Mouse (Mus musculus): ENCODE measurements around the gene Cmtm5. TPM values are rescaled to one million over a fixed set of nuclear protein-coding genes. Genes with fewer than 3 reads are reported as not detected.

Gene Cmtm5
- polyA plus RNA-seq (2012; rRNA removed) = 1.7 and 3.0 TPM in 2 replicates

DNA sequence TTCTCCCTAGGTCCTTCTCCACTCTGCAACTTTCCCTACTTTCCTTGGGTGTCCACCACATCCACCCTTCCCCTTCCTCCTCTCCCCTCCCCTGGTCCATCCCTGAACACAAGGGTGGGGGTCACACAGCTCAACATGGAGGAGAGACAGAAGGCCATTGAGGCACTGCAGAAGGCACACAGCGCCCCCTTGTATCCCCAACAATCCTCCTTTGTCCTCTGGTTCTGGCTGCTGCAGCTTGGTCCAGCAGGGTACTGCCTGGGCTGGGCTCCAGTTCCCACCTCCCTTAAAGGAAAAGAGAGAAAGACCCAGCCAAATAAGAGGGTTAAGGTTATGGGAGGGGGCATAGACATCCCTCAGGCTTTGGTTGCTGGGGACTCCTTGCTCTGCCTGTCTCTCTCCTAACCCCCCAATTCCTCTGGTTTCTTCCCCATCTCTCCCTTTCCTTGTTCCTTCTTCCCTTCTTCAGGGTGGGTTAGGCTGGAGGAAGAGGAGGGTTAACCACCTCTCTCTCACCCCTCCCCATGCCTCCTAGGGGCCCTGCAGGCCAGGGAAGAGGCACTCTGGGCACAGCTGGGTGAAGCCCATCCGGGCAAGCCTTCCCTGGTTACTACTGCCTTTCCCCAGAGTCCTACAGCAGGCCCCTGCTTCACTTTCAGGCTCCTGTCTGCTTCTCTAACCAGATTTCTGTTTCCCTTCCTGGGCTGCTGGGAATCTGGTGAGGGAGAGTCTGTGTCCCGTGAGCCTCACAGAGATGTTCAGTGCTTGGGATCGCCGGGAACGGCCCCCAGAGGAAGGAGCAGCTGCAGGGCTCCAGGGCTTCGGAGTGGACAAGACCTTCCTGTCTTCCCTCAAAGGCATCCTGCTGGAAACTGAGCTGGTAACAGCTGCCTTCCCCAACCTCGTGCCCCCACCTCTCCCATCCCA, at the start of gene Cmtm5:
Gene Cmtm5, plus strand, starts transcription at position 358 of the 927 bp plus-strand sequence.

DNA sequence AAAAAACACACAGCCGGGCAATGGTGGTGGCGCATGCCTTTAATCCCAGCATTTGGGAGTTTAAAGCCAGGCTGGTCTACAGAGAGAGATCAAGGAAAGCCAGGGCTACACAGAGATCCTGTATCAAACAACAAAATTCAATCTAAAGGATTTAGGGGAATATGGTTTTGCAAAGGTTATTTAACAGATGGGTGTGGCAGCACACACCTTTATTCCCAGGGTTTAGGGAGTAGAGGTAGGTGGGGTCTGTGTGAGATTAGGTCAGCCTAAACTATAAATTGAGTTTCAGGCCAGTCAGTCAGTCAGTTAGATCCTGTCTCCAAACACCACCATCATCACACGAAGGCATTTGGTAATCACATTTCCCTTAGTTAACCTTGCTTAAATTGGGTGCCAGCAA, 43.9 kb upstream of the Cmtm5 start, which contains the start of gene Pabpn1:
Gene Pabpn1, plus strand, starts transcription at position 301 of the 400 bp plus-strand sequence.

DNA sequence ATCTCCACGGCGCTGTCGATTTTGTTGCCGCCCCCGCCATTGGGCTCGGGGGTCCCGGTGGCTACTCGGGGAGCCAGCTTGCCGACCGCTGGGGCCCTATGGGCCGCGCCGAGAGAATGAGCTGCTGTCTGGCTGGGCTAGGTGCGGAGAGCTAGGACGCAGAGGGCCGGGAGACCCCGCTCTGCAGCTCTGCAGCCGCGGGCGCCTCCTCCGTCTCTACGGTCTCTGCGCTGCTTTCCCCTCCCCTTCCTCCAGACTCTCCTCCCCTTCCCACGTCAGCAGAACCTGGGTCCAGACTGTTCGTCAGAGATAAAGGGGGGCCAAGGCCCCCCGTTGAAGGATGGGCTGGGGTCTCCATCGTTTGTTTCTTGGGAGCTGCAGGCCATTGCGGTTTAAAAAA, 23.2 kb upstream of the Cmtm5 start, which contains the start of gene Slc22a17:
Gene Slc22a17, minus strand, starts transcription at position 247 of the 400 bp plus-strand sequence.

DNA sequence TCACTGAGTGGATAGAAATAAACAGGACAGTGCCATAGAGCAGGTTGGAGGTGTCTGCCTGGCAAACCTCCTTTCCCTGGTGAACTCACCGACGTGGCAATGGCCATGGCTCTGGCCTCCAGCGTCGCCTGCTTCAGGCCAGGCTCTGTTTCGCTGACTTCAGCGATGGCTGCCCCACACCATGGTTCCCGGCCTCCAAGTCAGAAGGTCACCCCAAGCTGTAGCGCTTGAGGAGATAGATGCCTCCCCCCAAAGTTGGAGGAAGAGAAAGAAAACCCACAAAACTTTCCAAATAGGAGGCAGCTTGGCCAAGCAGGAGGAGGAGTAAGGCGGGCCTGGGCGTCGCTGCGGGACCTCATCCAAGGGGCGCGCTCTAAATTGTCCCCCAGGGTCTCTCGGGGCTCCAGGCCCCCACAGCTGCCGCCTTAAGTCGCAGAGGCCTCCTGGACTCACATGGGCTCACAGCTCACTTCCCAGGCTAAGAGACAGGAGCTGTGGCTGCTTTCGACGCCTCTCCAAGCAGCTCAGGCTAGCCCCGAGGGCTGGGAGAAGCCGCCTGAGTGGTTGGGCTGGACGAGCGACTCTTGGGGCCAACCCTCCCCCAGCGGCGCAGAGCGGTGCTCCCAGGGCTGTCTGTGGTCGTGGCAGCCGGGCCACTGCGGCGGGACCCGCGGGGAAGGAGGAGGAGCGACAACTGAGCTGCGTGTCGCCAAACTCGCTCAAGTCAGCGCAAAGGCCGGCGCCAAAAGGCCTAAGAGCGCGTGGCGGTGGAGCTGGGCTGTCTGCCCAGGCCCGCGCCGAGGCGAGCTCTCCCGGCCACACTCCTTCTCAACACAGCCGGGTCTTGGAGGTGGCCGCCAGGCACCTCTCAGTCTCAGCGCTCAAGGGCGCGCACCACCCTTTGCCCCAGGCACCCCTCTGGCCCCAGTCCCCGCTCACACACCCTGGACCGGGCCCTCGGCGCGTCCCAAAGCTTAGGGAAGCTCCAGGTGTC, 10.4 kb upstream of the Cmtm5 start, which contains the start of gene Efs:
Gene Efs, minus strand, starts transcription at position 778 of the 994 bp plus-strand sequence.

DNA sequence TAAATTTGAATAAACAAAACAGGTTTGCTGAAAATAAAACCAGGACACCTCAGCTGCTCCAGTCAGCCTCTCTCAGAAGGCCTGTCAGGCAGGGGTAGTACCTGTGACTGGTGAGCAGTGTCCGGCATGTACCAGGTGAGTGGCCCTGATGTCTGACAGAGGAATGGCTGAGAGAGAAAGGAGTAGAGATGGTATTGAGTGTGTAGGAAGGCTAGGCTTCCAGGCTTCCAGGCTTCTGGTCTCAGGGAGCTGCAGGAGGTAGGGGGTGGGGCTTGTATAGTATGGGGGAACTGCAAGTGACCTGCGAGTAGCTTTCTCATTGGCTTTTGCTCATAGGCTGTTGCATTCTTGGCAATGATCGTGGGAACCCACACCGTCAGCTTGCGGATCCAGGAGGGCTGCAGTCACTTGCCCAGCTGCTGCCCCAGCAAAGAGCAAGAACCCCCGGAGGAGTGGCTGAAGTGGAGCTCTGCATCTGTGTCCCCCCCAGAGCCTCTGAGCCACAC, 3.4 kb upstream of the Cmtm5 start, which contains the start of gene Il25:
Gene Il25, plus strand, starts transcription at position 51 of the 506 bp plus-strand sequence.

GRCm38 (mm10) chr14:54966320-54966977, 30.4 kb downstream of the Cmtm5 start, which contains the start of gene Myh6:
Gene Myh6, minus strand, starts transcription at chr14:54966927.

GRCm38 (mm10) chr14:54976633-54977032, 40.6 kb downstream of the Cmtm5 start, which contains the start of gene Gm17428:
Gene Gm17428, plus strand, starts transcription at chr14:54976933.

Other genes starting within 250 kb of the Cmtm5 start
- 30.3 and 44.2 TPM in 2 replicates for gene Acin1, start 249.3 kb upstream of the Cmtm5 start, polyA plus RNA-seq (2012; rRNA removed)
- gene Gm29776, start 237.4 kb upstream of the Cmtm5 start, polyA plus RNA-seq (2012; rRNA removed) = not detected in 2 replicates
- 2.6 and 7.1 TPM in 2 replicates for gene Cebpe, start 224.1 kb upstream of the Cmtm5 start, polyA plus RNA-seq (2012; rRNA removed)
- 11.9 and 13.5 TPM in 2 replicates for gene Slc7a8, start 154.3 kb upstream of the Cmtm5 start, polyA plus RNA-seq (2012; rRNA removed)
- not detected in 2 replicates for gene Rnf212b, start 122.1 kb upstream of the Cmtm5 start, polyA plus RNA-seq (2012; rRNA removed)
- gene Homez, start 65.3 kb upstream of the Cmtm5 start, polyA plus RNA-seq (2012; rRNA removed) = 1.6 and 1.7 TPM in 2 replicates
- gene Ppp1r3e, start 58.7 kb upstream of the Cmtm5 start, polyA plus RNA-seq (2012; rRNA removed) = 7.0 and 8.5 TPM in 2 replicates
- gene Bcl2l2, start 52.9 kb upstream of the Cmtm5 start, polyA plus RNA-seq (2012; rRNA removed) = 21.4 and 24.2 TPM in 2 replicates
- gene Gm20521, start 52.8 kb upstream of the Cmtm5 start, polyA plus RNA-seq (2012; rRNA removed) = 11.1 and 13.1 TPM in 2 replicates
- gene Pabpn1, start 43.8 kb upstream of the Cmtm5 start, polyA plus RNA-seq (2012; rRNA removed) = 19.9 and 24.8 TPM in 2 replicates
- 30.5 and 37.7 TPM in 2 replicates for gene Slc22a17, start 23.1 kb upstream of the Cmtm5 start, polyA plus RNA-seq (2012; rRNA removed)
- gene Efs, start 10.1 kb upstream of the Cmtm5 start, polyA plus RNA-seq (2012; rRNA removed) = 13.5 and 18.0 TPM in 2 replicates
- 0.16 and 0.51 TPM in 2 replicates for gene Il25, start 3.6 kb upstream of the Cmtm5 start, polyA plus RNA-seq (2012; rRNA removed)
- gene Myh6, start 30.7 kb downstream of the Cmtm5 start, polyA plus RNA-seq (2012; rRNA removed) = 0.01 and 0.04 TPM in 2 replicates
- gene Gm17428, start 40.7 kb downstream of the Cmtm5 start, polyA plus RNA-seq (2012; rRNA removed) = not detected in 2 replicates
- gene Myh7, start 58.4 kb downstream of the Cmtm5 start, polyA plus RNA-seq (2012; rRNA removed) = 0.06 and 0.08 TPM in 2 replicates
- 2.0 TPM in 2 replicates for gene Ngdn, start 79.2 kb downstream of the Cmtm5 start, polyA plus RNA-seq (2012; rRNA removed)
- gene Zfhx2, start 156.1 kb downstream of the Cmtm5 start, polyA plus RNA-seq (2012; rRNA removed) = 1.5 and 1.9 TPM in 2 replicates
- 2.6 and 2.8 TPM in 2 replicates for gene Thtpa, start 158.5 kb downstream of the Cmtm5 start, polyA plus RNA-seq (2012; rRNA removed)
- gene Ap1g2, start 170.3 kb downstream of the Cmtm5 start, polyA plus RNA-seq (2012; rRNA removed) = 19.1 and 23.4 TPM in 2 replicates
- gene Jph4, start 180.7 kb downstream of the Cmtm5 start, polyA plus RNA-seq (2012; rRNA removed) = 1.7 TPM in 2 replicates

Data from stomach, adult 2 months (tissue).